Mouse (Mus musculus) thymus, adult 2 months (tissue): ENCODE data around the gene Txnrd2. TPM values are rescaled to one million over a fixed set of nuclear protein-coding genes. Genes with fewer than 3 reads are reported as not detected.

Experiments used
- DNase-seq: peaks from one replicate; pipeline ENCODE4 v3.0.0; 2021
- H3K27ac ChIP-seq: fragments of 200-500 bp; 2 replicates; pipeline ENCODE4 v1.5.1; 2012; ENCODE audit warnings: low read length, control low read depth; ENCODE audit not compliant: control insufficient read depth, insufficient read depth
- H3K27me3 ChIP-seq: fragments of 200-500 bp; 2 replicates; pipeline ENCODE4 v1.6.1; 2012; ENCODE audit warnings: mild to moderate bottlenecking, low read length, moderate library complexity, mixed read lengths; ENCODE audit not compliant: control insufficient read depth, insufficient read depth
- H3K36me3 ChIP-seq: fragments of 200-500 bp; 2 replicates; pipeline ENCODE4 v1.6.1; 2012; ENCODE audit warnings: mild to moderate bottlenecking, low read length, moderate library complexity; ENCODE audit not compliant: control insufficient read depth, insufficient read depth
- H3K4me1 ChIP-seq: fragments of 200-500 bp; replicated peaks from 2 replicates; pipeline ENCODE4 v1.6.1; 2012; ENCODE audit warnings: low read length; ENCODE audit not compliant: control insufficient read depth, insufficient read depth
- H3K4me3 ChIP-seq: fragments of 200-500 bp; 2 replicates; pipeline ENCODE4 v1.5.1; 2012; ENCODE audit warnings: mild to moderate bottlenecking, low read length, control low read depth, moderate library complexity; ENCODE audit not compliant: control insufficient read depth, insufficient read depth
- CTCF ChIP-seq: fragments of 200-500 bp; IDR thresholded peaks from 2 replicates; pipeline ENCODE4 v1.5.1; 2012; ENCODE audit warnings: mild to moderate bottlenecking, control low read depth, low read length, moderate library complexity, borderline replicate concordance; ENCODE audit not compliant: control insufficient read depth, poor library complexity, insufficient read depth; ENCODE audit errors: extremely low read depth
- POLR2A ChIP-seq: fragments of 200-500 bp; IDR thresholded peaks from 2 replicates; pipeline ENCODE4 v1.6.1; 2012; ENCODE audit warnings: mild to moderate bottlenecking, low read length, control low read depth, moderate library complexity; ENCODE audit not compliant: control insufficient read depth, poor library complexity, insufficient read depth; ENCODE audit errors: extremely low read depth
- WGBS: fragments of 180-500 bp; shearing (Covaris S2); methylation state at CpG from one replicate; pipeline ENCODE4 v1.1.7; 2018; 5-methylcytosine and 5-hydroxymethylcytosine counted together
- polyA plus RNA-seq: library from polyadenylated mRNA; depleted of rRNA; stranded (reverse); fragments of >200 nt; gene quantifications from 2 replicates; pipeline ENCODE4 v1.2.3, GENCODE M21; 2012

The Txnrd2 gene
- polyA plus RNA-seq, 1 experiment = 10.6 TPM

GRCm38 (mm10) chr16:18471381-18471955 lies 45.3 kb downstream of the Txnrd2 start:
- 85% methylated on average over 11 of the region's 11 CpGs for WGBS
- H3K36me3 ChIP-seq = no peaks in the 10 kb centered on the region

GRCm38 (mm10) chr16:18471976-18472375 lies 45.8 kb downstream of the Txnrd2 start:
- Histone ChIP-seq H3K36me3 (no peaks in the 10 kb centered on the region), H3K27ac (no peak overlapping the region), H3K4me1 (peaks cover 33% of the 10 kb centered on the region), H3K27me3 (no peaks in the 10 kb centered on the region), H3K4me3 (no peak overlapping the region)
- TF ChIP-seq CTCF (no peak), POLR2A (no peak)
- WGBS = 72% methylated on average over 6 of the region's 6 CpGs
- no peak for DNase-seq

More at GRCm38 (mm10) chr16:18471381-18471955, 45.3 kb downstream of the Txnrd2 start:
- no peak overlapping the region for H3K4me3 ChIP-seq
- TF ChIP-seq CTCF (no peak), POLR2A (no peak)
- DNase-seq = no peak
- no peak overlapping the region for H3K27ac ChIP-seq
- peaks cover 33% of the 10 kb centered on the region for H3K4me1 ChIP-seq
- H3K27me3 ChIP-seq = no peaks in the 10 kb centered on the region

- Histone ChIP-seq H3K4me3 (no peak overlapping the region), H3K27ac (no peak overlapping the region), H3K4me1 (peaks cover 33% of the 10 kb centered on the region), H3K27me3 (no peaks in the 10 kb centered on the region), H3K36me3 (no peaks in the 10 kb centered on the region)
- TF ChIP-seq CTCF = no peak
- TF ChIP-seq POLR2A = no peak
- DNase-seq = no peak
- 97% methylated on average over 4 of the region's 4 CpGs for WGBS
These were observed 46.2 kb downstream of the Txnrd2 start for GRCm38 (mm10) chr16:18472416-18472815.

- no peak for DNase-seq
- no peak overlapping the region for H3K27ac ChIP-seq
- WGBS = 92% methylated on average over 8 of the region's 8 CpGs
- H3K4me1 ChIP-seq = peaks cover 33% of the 10 kb centered on the region
- H3K4me3 ChIP-seq = no peak overlapping the region
- no peaks in the 10 kb centered on the region for H3K27me3 ChIP-seq
- H3K36me3 ChIP-seq = no peaks in the 10 kb centered on the region
- no peak for TF ChIP-seq POLR2A
- no peak for TF ChIP-seq CTCF
These were observed 46.8 kb downstream of the Txnrd2 start for GRCm38 (mm10) chr16:18472976-18473375.

GRCm38 (mm10) chr16:18474021-18474420 lies 47.8 kb downstream of the Txnrd2 start:
- Histone ChIP-seq H3K27me3 (no peaks in the 10 kb centered on the region), H3K4me1 (peaks cover 33% of the 10 kb centered on the region), H3K4me3 (no peak overlapping the region), H3K36me3 (no peaks in the 10 kb centered on the region), H3K27ac (no peak overlapping the region)
- WGBS = 98% methylated on average over 2 of the region's 2 CpGs
- TF ChIP-seq POLR2A (no peak), CTCF (no peak)
- DNase-seq = no peak

- no peaks in the 10 kb centered on the region for H3K27me3 ChIP-seq
- no peak overlapping the region for H3K4me3 ChIP-seq
- 94% methylated on average over 6 of the region's 6 CpGs for WGBS
- TF ChIP-seq POLR2A = no peak
- TF ChIP-seq CTCF = no peak
- DNase-seq = no peak
- no peaks in the 10 kb centered on the region for H3K36me3 ChIP-seq
- H3K27ac ChIP-seq = no peak overlapping the region
- peaks cover 22% of the 10 kb centered on the region for H3K4me1 ChIP-seq
These were observed 51.8 kb downstream of the Txnrd2 start for GRCm38 (mm10) chr16:18477996-18478395.

GRCm38 (mm10) chr16:18479667-18480066 lies 53.5 kb downstream of the Txnrd2 start:
- no peak for TF ChIP-seq POLR2A
- no peak for TF ChIP-seq CTCF
- 90% methylated on average over 7 of the region's 7 CpGs for WGBS
- Histone ChIP-seq H3K36me3 (no peaks in the 10 kb centered on the region), H3K4me1 (peaks cover 11% of the 10 kb centered on the region), H3K27ac (no peak overlapping the region), H3K4me3 (no peak overlapping the region), H3K27me3 (no peaks in the 10 kb centered on the region)
- no peak for DNase-seq
